Mouse (Mus musculus): ENCODE results near the gene Kcnt2.

Gene Kcnt2

GRCm38 (mm10) chr1:140492237-140492636 lies 246.3 kb downstream of the Kcnt2 start:
- no peak for DNase-seq (ENCODE audit: low spot score)

GRCm38 (mm10) chr1:140513451-140513850 lies 267.5 kb downstream of the Kcnt2 start:
- DNase-seq (ENCODE audit: low spot score): no peak

- peak; percentile 42 for DNase-seq (ENCODE audit: low spot score)
Observed at GRCm38 (mm10) chr1:140531285-140531908, 285.4 kb downstream of the Kcnt2 start.

GRCm38 (mm10) chr1:140534849-140535248 lies 288.9 kb downstream of the Kcnt2 start:
- no peak for DNase-seq (ENCODE audit: low spot score)

GRCm38 (mm10) chr1:140542066-140542465 lies 296.1 kb downstream of the Kcnt2 start:
- DNase-seq (ENCODE audit: low spot score): no peak

- no peak for DNase-seq (ENCODE audit: low spot score)
Observed at GRCm38 (mm10) chr1:140548711-140549110, 302.8 kb downstream of the Kcnt2 start.

- DNase-seq (ENCODE audit: low spot score): no peak
Observed at GRCm38 (mm10) chr1:140560801-140561200, 314.8 kb downstream of the Kcnt2 start.

- no peak for DNase-seq (ENCODE audit: low spot score)
Observed at GRCm38 (mm10) chr1:140572141-140572540, 326.2 kb downstream of the Kcnt2 start.

GRCm38 (mm10) chr1:140578607-140579006 lies 332.6 kb downstream of the Kcnt2 start:
- no peak for DNase-seq (ENCODE audit: low spot score)

GRCm38 (mm10) chr1:140588302-140588701 lies 342.3 kb downstream of the Kcnt2 start:
- no peak for DNase-seq (ENCODE audit: low spot score)

- DNase-seq (ENCODE audit: low spot score): no peak
Observed at GRCm38 (mm10) chr1:140608765-140609297, 362.9 kb downstream of the Kcnt2 start.

GRCm38 (mm10) chr1:140613101-140613500 lies 367.1 kb downstream of the Kcnt2 start:
- no peak for DNase-seq (ENCODE audit: low spot score)

- no peak for DNase-seq (ENCODE audit: low spot score)
Observed at GRCm38 (mm10) chr1:140614840-140615239, 368.9 kb downstream of the Kcnt2 start.

- no peak for DNase-seq (ENCODE audit: low spot score)
Observed at GRCm38 (mm10) chr1:140618164-140618563, 372.2 kb downstream of the Kcnt2 start.

- DNase-seq (ENCODE audit: low spot score): no peak
Observed at GRCm38 (mm10) chr1:140624918-140625317, 379.0 kb downstream of the Kcnt2 start.

- DNase-seq (ENCODE audit: low spot score): no peak
Observed at GRCm38 (mm10) chr1:140659607-140660340, 413.8 kb downstream of the Kcnt2 start.

GRCm38 (mm10) chr1:140660751-140661403 lies 414.9 kb downstream of the Kcnt2 start:
- DNase-seq (ENCODE audit: low spot score): no peak

- DNase-seq (ENCODE audit: low spot score): peak; percentile 48
Observed at GRCm38 (mm10) chr1:140661404-140661787, 415.4 kb downstream of the Kcnt2 start.

Data from adipocyte (in vitro differentiated cells).